Mouse (Mus musculus): ENCODE data around the gene Krt87. TPM values are rescaled to one million over a fixed set of nuclear protein-coding genes. Genes with fewer than 3 reads are reported as not detected.

The Krt87 gene
- total RNA-seq, 1 experiment from 2014 or later, result not detected

DNA sequence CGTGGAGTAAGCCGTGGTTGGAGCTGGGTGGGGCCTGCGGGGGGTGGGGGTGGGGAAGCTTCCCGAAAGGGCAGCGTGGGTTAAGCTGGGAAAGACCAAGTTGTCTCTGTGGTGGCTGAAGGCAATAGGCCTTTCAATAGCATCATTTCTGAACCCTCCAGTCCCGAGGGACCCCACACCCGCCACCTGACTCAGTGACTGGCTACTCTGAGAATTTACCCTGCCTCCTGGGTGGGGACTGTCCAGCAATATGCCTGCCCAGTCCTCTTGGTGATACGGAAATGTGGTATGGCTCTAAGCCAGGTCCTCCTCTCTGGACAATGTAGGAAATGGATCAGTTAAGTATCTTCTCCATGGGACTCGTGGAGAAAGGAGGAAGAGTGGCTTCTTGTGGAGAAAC is 56.8 kb downstream of the Krt87 start:
- peak; percentile 53 for ATAC-seq (replicated peaks; ENCODE audit: insufficient number of reproducible peaks, low FRiP score, low TSS enrichment, poor library complexity, severe bottlenecking)

Other genes starting within 250 kb of the Krt87 start
- 4.9 to 10.8 TPM (median 9.0 TPM) in 3 replicates for gene Grasp, start 214.6 kb downstream of the Krt87 start, total RNA-seq (2017)
- 717 to 1,434 TPM (median 717 TPM) in 3 replicates for gene Nr4a1, start 184.5 kb downstream of the Krt87 start, total RNA-seq (2017)
- gene Atg101, start 154.5 kb downstream of the Krt87 start, total RNA-seq (2017), result 52.9 to 72.0 TPM (median 58.7 TPM) in 3 replicates
- 0.75 to 1.4 TPM in 2 of 3 replicates, not detected in the other for gene 6030408B16Rik, start 145.6 kb downstream of the Krt87 start, total RNA-seq (2017)
- 124 to 181 TPM (median 163 TPM) in 3 replicates for gene Krt80, start 68.6 kb downstream of the Krt87 start, total RNA-seq (2017)
- gene Krt7, start 27.8 kb downstream of the Krt87 start, total RNA-seq (2017), result 3.0 to 8.2 TPM (median 4.9 TPM) in 3 replicates
- gene Krt88, start 8.9 kb upstream of the Krt87 start, total RNA-seq (2017), result not detected in 3 replicates
- not detected in 3 replicates for gene Krt81, start 24.9 kb upstream of the Krt87 start, total RNA-seq (2017)
- gene Krt86, start 34.7 kb upstream of the Krt87 start, total RNA-seq (2017), result 0.11 to 2.1 TPM in 2 of 3 replicates, not detected in the other
- not detected in 3 replicates for gene Krt83, start 52.7 kb upstream of the Krt87 start, total RNA-seq (2017)
- gene Gm49425, start 78.5 kb upstream of the Krt87 start, total RNA-seq (2017), result not detected in 3 replicates
- gene Krt84, start 94.0 kb upstream of the Krt87 start, total RNA-seq (2017), result not detected in 3 replicates
- not detected in 3 replicates for gene Krt82, start 111.9 kb upstream of the Krt87 start, total RNA-seq (2017)
- gene Krt90, start 124.1 kb upstream of the Krt87 start, total RNA-seq (2017), result not detected in 3 replicates
- gene Krt75, start 135.1 kb upstream of the Krt87 start, total RNA-seq (2017), result not detected in 3 replicates
- gene Gm5414, start 189.4 kb upstream of the Krt87 start, total RNA-seq (2017), result not detected in 3 replicates
- not detected in 3 replicates for gene Gm5478, start 208.6 kb upstream of the Krt87 start, total RNA-seq (2017)
- gene Krt6b, start 241.5 kb upstream of the Krt87 start, total RNA-seq (2017), result not detected in 3 replicates